In the genomic region with DNA sequence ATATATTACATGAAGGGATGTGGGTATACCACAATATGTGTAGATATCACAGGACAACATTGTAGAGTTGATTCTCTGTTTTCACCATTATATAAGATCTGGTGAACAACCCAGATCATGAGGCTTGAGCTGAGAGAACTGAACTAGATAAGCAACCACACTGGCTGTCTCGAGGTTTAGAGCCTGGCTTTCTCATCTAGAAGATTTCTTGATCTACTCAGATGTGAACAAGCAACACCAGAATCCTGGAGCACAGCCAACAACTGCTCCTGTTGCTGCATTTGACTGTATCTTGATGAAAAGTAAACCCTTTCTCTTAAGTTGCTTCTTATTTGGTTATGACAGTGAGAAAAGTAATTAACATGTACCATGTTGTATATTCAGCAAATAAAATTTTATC, we compare ENCODE assay signal across 26 mouse cellular contexts.
"Had no signal": no experiment of that assay in that cellular context is flagged by ENCODE, and none has a peak within 500 bp of the region (broad histone marks: within the 10 kb centered on the region; RNA-seq: fewer than 3 reads in every experiment).

No protein-coding gene starts in this region.

- H3K36me3 ChIP-seq: heart, embryonic 10.5 days; heart, embryonic 12.5 days; hindbrain, embryonic 10.5 days; hindbrain, embryonic 12.5 days; intestine, embryonic 15.5 days; limb, embryonic 10.5 days; limb, embryonic 12.5 days had no signal

- H3K4me1 ChIP-seq: heart, embryonic 10.5 days; heart, embryonic 12.5 days; hindbrain, embryonic 10.5 days; hindbrain, embryonic 12.5 days; intestine, embryonic 15.5 days; limb, embryonic 10.5 days; limb, embryonic 12.5 days had no signal

- ATAC-seq: hindbrain, embryonic 16.5 days; inflammation-experienced regulatory T-cells, adult 6 months; intestine, embryonic 15.5 days; intestine, postnatal 0 days had no signal

- H3K27ac ChIP-seq: gastrocnemius, adult 2 months; heart, embryonic 10.5 days; hindbrain, embryonic 10.5 days; hindbrain, embryonic 12.5 days; hindbrain, embryonic 14.5 days; intestine, embryonic 15.5 days; layer of hippocampus, adult 2 months; left cerebral cortex, adult 2 months; limb, embryonic 10.5 days; limb, embryonic 12.5 days had no signal

- H3K9me3 ChIP-seq: heart, embryonic 10.5 days; heart, embryonic 12.5 days; hindbrain, embryonic 10.5 days; hindbrain, embryonic 12.5 days; intestine, embryonic 15.5 days; limb, embryonic 10.5 days; limb, embryonic 12.5 days had no signal

- H3K4me3 ChIP-seq: gastrocnemius, adult 2 months; heart, embryonic 10.5 days; heart, embryonic 12.5 days; hindbrain, embryonic 10.5 days; hindbrain, embryonic 12.5 days; intestine, embryonic 15.5 days; layer of hippocampus, adult 2 months; left cerebral cortex, adult 2 months; limb, embryonic 10.5 days; limb, embryonic 12.5 days had no signal

- H3K27me3 ChIP-seq: heart, embryonic 12.5 days; hindbrain, embryonic 12.5 days; intestine, embryonic 15.5 days; limb, embryonic 12.5 days had no signal

- H3K4me2 ChIP-seq: heart, embryonic 12.5 days; hindbrain, embryonic 12.5 days; hindbrain, embryonic 14.5 days; intestine, embryonic 15.5 days; limb, embryonic 12.5 days; liver, embryonic 11.5 days had no signal

- DNase-seq: gastrocnemius, adult 2 months; gastrocnemius, postnatal 10 days; gastrocnemius, postnatal 25 days; heart, adult 18-20 months; heart, postnatal 10 days; heart, postnatal 4 days; kidney, adult 18-20 months; kidney, adult 8-10 months; kidney, postnatal 10 days; kidney, postnatal 25 days; kidney, postnatal 4 days; liver had no signal

- H3K9ac ChIP-seq: heart, embryonic 12.5 days; hindbrain, embryonic 12.5 days; hindbrain, embryonic 14.5 days; intestine, embryonic 15.5 days; limb, embryonic 12.5 days had no signal
